Mouse (Mus musculus) kidney, postnatal 36 days (tissue): ENCODE data around the gene Rpl19.
A peak's percentile ranks its signal among the peaks of the same experiment; 100 is the strongest.

Source experiments
- DNase-seq, 2 experiments: peaks; one replicate each; pipeline ENCODE4 v3.0.0; 2021 to 2022; ENCODE audit warnings: mixed read lengths in 2 of 2

Gene Rpl19

DNA sequence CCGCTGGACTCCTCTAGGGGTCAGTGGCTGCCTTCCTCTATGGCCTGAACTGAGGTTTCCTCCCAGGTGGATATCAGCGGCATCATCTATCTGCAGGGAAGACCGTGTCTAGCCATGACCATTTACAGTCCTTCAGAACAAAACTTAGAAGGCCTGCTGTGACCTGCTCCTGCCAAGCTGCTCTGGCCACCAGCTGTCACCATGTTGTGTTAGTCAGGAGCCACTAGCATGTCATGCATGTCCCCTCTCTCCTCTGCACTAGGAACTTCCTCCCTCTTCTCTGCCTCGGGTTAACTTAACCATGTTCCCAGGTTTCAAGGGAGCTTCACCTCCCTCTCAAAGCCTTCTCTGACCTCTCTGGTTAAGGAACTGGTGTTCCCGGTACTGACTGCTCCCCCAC lies 26.8 kb upstream of the Rpl19 start:
- DNase-seq, result no peak

DNA sequence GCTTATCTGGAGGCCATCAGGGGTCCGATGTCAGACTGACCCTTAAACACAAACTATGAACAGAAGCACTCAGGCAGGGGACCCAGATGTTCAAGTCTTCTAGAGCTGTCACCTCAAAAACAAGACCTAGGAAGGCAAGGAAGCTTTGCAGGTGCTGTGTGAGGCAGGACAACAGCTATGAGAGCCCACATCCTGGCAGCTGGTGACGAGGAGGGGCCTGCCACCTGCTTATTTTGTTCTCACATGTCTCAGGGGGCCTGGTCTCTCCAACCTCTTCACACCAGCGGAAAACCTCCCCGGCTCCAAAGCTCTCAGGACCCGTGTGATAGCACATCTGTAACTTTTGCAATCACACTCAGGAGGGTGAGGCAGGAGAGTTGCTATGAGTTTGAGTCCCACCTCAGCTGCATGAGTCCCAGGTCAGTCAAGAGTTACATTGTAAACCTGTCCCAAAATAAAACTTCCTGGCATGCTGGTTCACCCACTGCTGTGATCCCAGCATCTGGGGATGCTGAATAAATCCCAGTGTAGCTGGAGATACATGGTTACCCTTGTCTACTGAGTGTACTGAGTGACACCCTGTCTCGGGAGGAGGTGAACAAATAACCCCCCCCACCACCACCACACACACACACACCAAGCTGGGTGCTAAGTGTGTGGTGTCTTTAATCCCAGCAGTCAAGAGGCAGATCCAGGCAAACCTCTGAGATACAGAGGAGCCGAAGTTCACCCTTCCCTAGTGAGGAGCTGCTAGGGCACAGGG lies 26.0 kb upstream of the Rpl19 start:
- DNase-seq, result no peak

DNA sequence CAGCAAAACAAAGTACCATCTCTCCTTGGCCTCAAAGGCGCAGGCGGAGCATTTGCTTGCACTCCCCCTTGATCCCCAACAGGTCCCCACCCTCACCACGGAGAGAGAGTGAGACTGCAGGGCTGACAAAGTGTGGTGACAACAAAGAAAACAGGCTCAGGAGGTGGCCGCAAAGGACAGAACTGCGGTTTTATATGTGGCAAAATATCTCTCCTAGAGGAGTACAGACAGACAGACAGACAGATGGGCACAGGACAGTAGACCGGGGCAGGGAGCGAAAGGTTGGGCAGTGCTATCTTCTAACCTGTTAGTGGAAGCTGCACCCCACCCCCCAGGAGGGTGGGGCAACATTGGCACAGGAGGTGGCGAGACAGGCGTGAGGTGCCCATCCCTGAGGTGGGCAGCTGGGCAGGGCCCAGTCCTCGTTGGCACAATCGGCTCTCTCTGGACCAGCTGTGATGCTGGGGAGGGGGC lies 25.1 kb upstream of the Rpl19 start:
- no peak for DNase-seq

DNA sequence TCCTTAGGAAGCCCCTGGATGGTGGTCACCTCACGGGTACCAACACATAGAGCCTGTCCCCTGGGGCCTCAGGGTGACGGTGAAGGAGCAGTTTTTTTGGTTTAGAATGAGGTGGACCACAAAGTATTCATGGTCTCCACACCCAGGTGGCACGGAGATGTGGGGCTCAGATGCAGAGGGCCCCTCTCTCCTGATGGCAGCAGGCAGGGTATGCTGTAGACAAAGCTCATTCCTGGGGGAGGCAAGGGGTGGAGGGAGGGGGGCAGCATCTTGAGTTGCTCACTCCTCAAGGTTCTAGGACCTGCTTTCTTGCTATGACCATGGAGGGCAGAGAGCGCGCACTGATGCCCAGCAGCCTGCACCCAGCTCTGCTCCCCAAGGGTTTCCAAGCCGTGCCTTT lies 24.5 kb upstream of the Rpl19 start:
- DNase-seq, result no peak

DNA sequence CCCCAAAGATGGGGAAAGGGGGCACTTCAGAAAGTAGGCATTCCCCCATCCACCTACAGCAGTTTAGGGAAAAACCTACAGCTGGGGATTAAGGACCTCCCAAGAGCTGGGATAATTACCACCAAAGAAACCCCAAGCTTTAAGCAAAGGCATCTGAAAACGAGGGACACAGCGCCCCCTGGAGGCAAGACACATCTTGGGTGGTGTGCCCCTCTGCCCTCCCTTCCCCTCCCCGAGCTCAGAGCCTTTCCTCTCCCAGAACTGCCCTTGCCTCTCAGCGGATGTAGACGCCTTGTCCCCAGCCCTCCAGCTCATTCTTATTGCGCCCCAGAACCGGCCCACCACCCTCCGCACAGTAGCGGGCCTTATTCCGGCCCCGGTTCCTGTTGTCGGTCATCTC lies 23.9 kb upstream of the Rpl19 start:
- DNase-seq, result peak; percentile 69 to 90

DNA sequence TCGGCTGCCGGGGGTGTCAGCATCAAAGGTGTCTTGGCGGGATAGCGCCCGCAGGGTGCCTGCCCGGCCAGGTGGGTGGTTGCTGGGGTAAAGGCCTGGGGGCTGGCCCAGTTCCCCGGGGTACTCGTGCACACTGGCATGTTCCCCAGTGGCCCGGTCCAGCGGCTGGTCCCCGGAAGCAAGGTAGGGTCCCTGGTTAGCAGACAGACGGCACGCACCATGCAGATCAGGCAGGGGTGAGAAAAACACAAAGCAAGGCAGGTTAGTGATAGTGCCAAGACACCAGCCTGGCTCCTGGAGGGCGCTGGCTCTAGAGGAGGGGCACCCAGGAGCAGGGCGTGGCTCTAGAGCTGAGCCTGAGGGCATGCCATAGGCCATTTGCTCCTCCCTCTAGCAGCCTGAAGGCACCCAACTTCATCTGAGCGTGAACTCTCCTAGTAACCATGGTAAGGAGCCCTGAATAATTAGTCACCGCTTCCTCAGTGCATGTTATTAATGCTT lies 23.3 kb upstream of the Rpl19 start:
- DNase-seq, result no peak

DNA sequence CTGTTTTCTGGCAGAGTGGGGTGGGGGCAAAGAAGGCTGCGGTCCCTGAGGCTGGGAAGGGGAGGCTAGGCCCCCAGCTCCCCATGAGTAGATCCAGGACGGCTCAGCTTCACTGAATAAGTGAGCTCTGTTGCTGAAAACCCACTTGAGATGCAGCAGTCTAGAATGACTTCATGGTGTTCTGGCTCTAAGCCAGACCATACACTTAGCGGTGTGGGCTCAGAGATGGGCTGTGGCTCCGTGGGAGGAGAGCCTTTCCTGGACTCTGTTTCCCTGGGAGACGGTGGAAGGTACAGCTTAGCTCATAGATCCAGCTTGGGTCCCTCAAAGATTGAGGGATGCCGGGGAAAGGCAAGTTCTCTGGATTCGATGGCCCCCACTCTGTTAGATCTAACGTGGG lies 22.3 kb upstream of the Rpl19 start:
- no peak for DNase-seq

DNA sequence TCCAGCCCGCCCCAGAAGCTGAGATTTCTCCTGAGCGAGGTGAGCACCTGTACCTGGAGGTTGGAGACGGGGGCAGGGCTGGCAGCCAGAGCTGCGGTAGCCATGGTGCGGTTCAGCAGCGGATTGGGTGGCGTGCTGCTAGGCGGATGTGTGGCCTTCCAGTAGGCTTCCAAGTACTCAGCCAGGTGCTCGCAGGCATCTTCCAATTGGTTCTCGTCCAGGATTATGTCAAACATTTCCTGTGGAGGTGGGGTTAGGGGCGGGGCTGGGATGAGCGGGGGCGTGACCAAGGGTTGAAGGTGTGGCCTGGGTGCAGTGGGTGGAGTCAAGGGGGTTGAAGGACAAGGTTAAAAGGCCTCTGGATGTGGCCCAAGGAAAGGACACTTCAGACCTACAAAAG lies 21.4 kb upstream of the Rpl19 start:
- DNase-seq, result no peak

DNA sequence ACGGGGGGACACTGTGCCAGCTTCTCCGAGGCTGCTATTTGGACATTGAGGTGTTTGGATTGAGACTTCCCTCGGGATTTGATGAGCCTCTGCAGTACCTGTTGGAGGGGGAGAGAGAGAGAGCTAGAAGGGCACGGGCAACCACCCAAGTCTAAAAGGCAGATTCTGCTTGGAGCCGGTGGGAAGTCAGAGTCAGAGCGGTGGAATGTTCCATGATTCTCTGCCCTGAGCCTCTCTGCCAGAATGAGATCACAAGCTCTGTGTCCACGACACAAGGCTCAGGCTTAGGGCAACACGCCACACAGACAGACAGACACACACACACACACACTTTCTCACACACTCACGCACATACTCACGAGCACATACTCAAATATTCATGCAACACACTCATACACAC lies 20.8 kb upstream of the Rpl19 start:
- no peak for DNase-seq

DNA sequence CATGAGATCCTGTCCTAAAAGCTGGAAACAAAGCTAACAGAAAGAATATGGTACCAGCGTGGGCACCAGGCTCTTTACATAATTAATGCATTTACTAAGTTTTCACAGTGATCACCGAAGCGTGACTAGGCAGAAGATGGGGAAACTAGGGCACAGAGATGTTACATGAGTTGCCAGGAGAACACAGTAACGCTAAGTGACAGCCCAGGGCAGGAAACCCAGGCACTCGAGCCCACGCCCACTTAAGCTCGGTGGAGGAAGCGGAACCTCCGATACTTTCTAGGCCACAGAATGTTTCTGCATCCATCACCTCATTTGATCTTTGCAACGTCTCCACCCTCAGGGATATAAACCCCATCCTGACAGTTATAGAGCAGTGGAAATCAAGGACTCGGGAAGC lies 18.4 kb upstream of the Rpl19 start:
- DNase-seq, result no peak

DNA sequence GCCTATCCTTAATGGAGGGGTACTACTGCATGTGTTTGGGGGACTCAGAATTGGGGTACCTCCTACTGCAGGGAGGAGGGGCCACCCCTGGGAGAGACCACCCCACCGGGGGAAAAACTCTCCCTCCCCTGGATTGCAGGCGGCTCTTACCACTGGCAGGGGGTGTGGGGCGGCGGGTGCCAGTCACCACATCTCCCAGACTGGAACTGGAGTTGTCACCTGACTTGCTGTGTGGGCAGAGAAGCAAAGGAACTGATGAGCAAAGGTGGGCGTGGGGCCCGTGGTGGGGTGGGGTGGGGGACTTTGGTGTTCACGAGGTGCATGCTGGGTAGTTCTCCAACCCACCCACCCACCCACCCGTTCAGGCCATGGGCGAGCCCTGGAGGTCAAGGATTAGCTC lies 14.8 kb upstream of the Rpl19 start:
- DNase-seq, result no peak

DNA sequence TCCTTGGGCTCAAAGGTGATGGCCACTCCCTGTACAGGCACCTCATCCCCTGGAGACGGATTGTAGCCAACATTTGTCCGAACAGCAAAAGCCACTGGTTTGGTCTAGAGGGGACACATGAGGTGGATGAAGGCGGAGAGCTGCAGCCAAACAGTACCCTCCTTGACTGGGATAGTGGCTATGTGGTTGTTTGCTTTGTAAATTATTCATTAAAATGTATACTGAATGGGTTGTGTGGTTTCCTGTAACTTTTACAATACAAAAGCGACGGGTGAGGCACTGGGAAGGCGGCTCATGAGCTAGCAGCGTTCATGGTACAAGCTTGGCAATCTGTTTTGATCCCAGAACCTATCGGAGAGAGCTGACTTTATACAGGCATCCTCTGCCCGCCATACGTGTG lies 13.7 kb upstream of the Rpl19 start:
- DNase-seq, result no peak

DNA sequence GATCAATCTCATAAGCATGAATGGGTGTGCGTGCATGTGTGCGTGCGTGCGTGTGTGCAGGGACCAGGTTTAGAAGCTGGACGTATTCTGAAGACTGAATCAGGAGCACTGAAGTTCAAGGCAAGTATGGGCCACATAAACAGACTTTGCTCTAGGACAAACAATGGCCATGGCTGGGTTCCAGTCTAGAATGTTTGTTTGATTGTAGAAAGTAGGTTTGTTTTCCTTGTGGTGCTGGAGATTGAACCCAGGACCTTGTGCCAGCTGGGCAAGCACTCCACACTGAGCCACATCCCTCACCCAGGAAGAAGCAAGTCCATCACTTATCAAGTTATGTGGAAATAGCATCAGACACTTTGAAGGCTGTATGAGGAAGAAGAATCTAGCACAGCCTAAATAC lies 10.3 kb upstream of the Rpl19 start:
- DNase-seq, result no peak

DNA sequence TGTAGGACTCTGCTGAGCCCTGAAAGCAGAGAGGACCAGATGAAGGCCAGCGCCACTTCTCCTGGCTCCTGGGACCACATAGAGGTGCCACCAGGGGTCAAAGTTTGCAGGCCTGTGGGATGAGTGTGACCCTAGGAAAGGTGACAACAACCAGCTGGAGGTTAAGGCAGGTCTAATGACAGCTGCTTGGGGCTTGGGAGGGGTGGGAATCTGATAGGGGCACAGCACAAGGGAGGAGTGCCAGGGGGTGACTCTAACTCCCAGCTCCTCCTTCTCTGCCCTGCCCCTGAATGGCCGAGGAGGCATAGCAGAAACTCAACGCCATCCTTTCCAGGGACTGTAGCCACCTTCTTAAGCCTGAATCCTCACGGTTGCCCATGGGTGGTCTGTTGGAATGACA lies 9.7 kb upstream of the Rpl19 start:
- DNase-seq, result no peak

DNA sequence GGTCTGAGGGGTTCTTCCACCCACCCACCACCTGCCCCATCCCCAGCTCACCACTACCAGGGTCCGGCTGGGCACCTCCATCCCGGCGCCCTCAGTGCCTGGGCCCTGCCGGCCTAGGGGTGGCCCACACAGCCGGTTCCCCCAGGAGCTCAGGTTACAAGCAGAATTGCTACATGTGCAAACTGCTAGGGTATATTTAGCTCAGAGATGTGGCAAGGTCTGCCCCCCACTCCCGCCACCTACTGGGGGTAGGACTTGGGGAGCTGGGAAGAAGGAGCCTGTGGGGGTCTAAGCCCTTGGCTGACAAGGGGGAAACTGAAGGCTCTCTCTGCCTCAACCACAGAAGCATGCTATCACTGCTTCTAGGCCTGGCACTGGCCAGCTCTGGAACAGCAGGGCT lies 8.3 kb upstream of the Rpl19 start:
- no peak for DNase-seq

DNA sequence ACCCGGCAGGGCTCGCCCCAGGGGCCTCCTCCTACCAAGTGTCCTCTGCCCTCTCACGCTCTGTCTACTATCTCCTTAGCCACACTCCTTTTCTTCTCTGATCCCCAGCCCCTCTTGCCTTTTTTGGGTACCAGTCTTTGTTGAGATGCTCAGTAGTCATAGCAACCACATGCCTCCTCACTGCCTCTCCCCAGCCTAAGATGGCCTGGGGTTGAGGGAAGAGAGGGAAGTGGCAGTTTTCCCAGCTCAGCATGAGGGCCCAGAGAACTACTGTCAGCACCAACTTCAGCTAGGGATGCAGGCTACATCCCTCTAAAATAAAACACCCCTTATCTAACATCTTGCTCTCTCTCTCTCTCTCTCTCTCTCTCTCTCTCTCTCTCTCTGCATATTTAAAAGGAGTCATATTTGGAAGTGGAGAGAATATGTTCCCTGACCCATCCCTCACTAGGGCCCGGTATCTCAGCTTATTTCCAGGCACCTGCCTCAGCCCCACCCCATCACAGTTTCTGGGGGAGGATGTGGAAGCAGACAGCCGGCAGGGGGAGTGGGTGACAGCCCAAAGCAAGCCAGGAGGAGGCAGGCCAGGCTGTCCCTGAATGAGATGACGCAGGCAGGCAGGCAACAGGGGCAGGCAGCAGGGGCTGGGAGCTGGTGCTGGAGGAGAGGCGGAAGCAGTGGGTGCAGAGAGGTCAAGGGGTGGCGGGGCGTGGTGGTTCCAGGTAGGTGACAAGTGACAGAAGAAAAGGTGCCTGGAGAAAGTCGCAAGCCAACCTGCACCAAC lies 7.5 kb upstream of the Rpl19 start:
- DNase-seq, result peak in 1 of 2 experiments; percentile 40

DNA sequence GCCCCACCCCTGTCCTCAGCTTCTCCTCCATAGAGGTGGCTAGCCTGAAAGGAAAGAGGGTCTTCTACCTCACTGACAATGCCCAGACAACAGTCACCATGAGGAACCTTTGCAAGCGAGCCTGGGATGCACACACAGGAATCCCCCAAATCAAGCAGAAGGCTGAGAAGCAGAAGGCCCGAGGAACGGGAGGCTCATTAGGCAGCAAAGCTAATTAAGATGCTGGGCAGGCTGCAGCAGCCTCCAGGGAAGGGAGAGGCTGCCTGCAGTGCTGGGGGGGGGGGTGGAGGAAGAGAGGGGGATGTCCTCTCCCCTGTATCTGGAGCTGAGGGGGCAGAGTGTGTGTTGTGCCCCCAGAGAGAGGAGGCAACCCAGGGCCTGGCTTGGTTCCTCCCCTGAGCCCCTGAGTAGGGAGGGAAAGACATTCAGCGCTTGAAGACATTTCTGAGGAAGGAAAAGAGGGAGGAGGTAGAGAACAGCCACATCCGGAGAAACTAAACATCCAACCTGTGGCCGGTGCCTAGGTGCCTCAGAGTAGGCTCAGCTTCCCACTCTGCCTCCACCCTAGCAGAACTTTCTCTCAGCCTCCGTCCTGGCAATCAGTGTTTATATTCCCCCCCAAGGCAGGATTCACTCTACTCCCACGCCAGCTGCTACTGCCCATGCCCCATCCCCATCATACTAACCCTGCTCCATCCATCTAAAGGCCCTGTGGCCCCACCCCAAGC lies 6.5 kb upstream of the Rpl19 start:
- no peak for DNase-seq

DNA sequence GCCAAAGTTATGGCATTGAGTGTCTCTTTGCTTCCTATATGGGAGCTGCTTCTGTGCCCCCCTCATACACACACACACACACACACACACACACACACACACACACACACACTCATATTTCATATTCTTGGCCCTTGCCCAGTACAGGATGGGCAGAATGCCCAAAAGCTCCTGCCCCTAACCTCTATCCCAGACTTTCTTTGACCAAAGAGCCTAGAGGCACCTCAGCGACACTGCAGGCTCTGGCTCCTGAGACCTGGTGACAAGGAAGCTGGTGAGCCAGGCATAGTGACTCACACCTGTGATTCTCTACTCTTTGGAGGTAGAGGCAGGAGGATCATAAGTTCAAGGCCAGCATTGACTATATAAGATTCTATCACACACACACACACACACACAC lies 5.8 kb upstream of the Rpl19 start:
- no peak for DNase-seq

DNA sequence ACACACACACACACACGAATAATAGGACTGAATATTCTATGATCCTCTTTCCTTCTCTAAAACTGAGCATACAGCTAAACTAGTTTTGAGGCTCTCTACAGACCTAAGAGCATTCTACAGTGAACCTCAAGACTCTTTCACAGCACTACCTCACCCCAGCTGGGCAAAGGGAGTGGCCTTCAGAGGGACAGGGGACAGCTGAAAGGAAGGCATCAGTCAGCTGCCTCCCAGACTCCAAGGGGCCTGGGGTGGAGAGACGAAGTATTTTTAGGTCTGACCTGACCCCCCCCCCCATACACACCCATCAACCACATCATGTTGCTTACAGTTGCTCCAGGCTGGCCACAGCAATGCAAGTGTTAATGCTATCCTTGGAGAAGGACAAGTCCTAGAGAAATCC lies 5.4 kb upstream of the Rpl19 start:
- no peak for DNase-seq

DNA sequence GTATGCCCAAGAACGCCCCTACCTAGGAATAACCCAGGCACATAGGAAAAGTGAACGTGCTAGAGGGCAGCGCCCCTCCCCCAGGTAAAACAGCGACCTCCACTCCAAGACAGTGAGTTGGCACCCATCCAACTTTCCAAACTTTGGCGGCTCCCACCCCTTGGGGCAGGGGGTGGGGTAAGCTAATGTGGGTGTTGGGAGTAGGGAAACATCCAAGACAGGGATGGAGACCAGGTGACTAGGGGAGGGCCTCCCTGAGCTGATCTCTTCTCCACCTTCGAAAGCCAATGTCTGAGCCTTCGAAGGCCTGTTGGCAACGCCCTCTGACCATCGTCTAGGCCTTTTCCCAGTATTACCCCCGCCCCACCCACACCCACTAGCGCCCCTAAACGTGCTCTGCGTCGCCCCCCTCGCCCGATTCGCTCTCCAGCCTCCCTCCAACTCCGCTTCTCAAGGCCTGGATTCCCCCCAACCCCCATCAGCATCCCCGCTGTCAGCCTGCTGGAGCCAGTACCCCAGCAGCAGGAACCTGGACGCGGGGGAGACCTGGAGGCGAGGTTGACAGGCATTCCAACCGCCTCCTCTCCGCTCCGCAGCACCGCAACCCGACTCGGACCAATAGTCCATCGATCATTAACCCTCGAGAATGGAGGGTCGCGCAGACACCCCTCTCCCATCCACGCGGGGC lies 4.8 kb upstream of the Rpl19 start:
- peak in 1 of 2 experiments; percentile 42 for DNase-seq

DNA sequence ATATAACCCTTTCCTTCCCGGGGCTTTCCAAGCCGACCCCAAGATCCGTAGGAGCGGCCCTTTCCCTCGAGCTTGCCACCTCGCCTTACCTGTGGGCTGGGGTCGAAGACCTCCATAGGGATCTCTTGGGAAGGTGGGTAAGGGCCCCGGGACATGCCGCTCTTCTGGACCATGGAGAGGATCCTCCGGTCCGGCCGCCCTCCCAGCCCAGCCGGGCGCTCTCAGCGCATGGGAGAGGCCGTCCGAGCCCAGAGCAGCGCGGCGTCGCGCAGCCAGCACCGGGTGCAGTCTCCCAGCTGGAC lies 4.3 kb upstream of the Rpl19 start:
- DNase-seq, result no peak

DNA sequence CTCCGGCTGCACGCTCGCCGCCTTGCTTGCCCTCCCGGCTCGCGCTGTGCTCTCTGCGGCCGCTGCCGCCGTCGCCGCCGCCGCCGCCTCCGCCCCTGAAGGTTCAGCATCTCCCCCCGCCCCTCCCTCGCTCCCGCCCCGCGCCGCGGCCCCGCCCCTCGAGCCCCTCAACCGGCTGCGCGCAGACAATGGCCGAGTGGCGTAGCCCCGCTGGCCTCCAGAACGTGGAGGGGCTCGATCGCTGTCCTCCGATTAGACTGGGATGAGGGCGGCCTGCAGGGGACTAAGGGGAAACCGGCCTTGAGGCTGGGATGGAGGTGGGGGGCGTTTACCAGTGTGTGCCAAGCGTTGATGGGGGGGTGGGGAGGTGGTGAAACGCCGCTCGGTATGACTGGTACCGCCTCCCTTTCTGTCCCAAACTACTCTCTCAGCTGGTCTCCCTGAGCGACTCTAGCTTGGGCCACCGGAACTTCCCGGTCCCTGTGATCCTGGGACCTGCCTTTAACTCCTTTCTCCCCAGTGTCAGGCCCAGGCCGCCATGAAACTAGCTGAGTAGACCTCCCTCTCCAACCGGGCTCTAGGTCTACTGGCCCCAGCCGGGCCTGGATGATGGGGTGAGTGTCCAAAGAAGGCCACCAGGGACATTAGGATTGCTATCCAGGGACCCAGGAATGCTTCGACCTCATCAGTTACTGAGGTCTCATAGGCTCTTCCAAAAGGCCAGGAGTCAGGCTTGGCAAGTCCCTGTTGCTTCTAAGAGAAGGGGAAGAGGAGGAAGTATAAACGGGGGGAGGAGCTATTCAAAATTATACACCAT lies 3.7 kb upstream of the Rpl19 start, which contains the start of gene Cacnb1:
TSS of gene Cacnb1 (minus strand) at position 480 of the 817 bp plus-strand sequence.
- DNase-seq, result peak; percentile 60 to 81
